In genomic region chr10:109920607-109921187, GRCm38 (mm10) we compare ENCODE assay signal across 8 mouse cellular contexts.
DNase-seq lines count a peak whose midpoint lies in the region; ATAC-seq lines count a peak whose summit lies in the region.

No protein-coding gene starts in this region.

- ATAC-seq in embryonic facial prominence, embryonic 11.5 days (replicated peaks; ENCODE audit: insufficient number of reproducible peaks, low FRiP score, low TSS enrichment, low read depth): peak; percentile 82
- ATAC-seq in limb, embryonic 12.5 days (ENCODE audit: insufficient number of reproducible peaks, insufficient read depth, low FRiP score, low TSS enrichment, low read depth): peak; percentile 79
- peak; percentile 90 for ATAC-seq in midbrain, embryonic 15.5 days (replicated peaks)

- H3K9ac ChIP-seq in embryonic facial prominence, embryonic 11.5 days (replicated peaks; ENCODE audit: low read length): no peak overlapping the region
- H3K9ac ChIP-seq in limb, embryonic 12.5 days (replicated peaks): no peak overlapping the region
- H3K9ac ChIP-seq in midbrain, embryonic 15.5 days: no peak overlapping the region

- DNase-seq in 416B (ENCODE audit: low read depth): peak; percentile 74
- peak; percentile 74 for DNase-seq in adrenal gland, postnatal 10 days
- peak; percentile 77 for DNase-seq in embryonic facial prominence, embryonic 11.5 days (ENCODE audit: low spot score)
- DNase-seq in heart, adult 8-10 months (ENCODE audit: low spot score): peak; percentile 65
- peak; percentile 60 for DNase-seq in kidney, adult 18-20 months
- DNase-seq in testis, postnatal 10 days (ENCODE audit: low spot score): peak; percentile 76

- H3K9me3 ChIP-seq in embryonic facial prominence, embryonic 11.5 days (replicated peaks; ENCODE audit: control insufficient read depth, low read length): no peaks in the 10 kb centered on the region
- no peaks in the 10 kb centered on the region for H3K9me3 ChIP-seq in limb, embryonic 12.5 days
- H3K9me3 ChIP-seq in midbrain, embryonic 15.5 days: no peaks in the 10 kb centered on the region

- WGBS in embryonic facial prominence, embryonic 11.5 days: 14% methylated on average over 6 of the region's 6 CpGs
- WGBS in limb, embryonic 12.5 days: 12% methylated on average over 6 of the region's 6 CpGs
- WGBS in midbrain, embryonic 15.5 days: 13% methylated on average over 6 of the region's 6 CpGs

- H3K4me3 ChIP-seq in embryonic facial prominence, embryonic 11.5 days (ENCODE audit: low read depth, low read length): no peak overlapping the region
- no peak overlapping the region for H3K4me3 ChIP-seq in limb, embryonic 12.5 days (replicated peaks)
- H3K4me3 ChIP-seq in midbrain, embryonic 15.5 days: no peak overlapping the region

- no peak overlapping the region for H3K27ac ChIP-seq in embryonic facial prominence, embryonic 11.5 days (replicated peaks; ENCODE audit: low read depth, low read length)
- no peak overlapping the region for H3K27ac ChIP-seq in limb, embryonic 12.5 days
- H3K27ac ChIP-seq in midbrain, embryonic 15.5 days: no peak overlapping the region

- no peaks in the 10 kb centered on the region for H3K4me1 ChIP-seq in embryonic facial prominence, embryonic 11.5 days (ENCODE audit: control insufficient read depth, insufficient read depth, low read length)
- H3K4me1 ChIP-seq in limb, embryonic 12.5 days (replicated peaks): no peaks in the 10 kb centered on the region; the same call in 1 of the 2 replicates
- peaks cover 8% of the 10 kb centered on the region for H3K4me1 ChIP-seq in midbrain, embryonic 15.5 days

- no peaks in the 10 kb centered on the region for H3K36me3 ChIP-seq in embryonic facial prominence, embryonic 11.5 days (replicated peaks; ENCODE audit: control insufficient read depth, insufficient read depth, low read depth, low read length)
- H3K36me3 ChIP-seq in limb, embryonic 12.5 days: no peaks in the 10 kb centered on the region
- H3K36me3 ChIP-seq in midbrain, embryonic 15.5 days (replicated peaks): no peaks in the 10 kb centered on the region

- H3K4me2 ChIP-seq in embryonic facial prominence, embryonic 11.5 days (ENCODE audit: low read depth, low read length): no peak overlapping the region
- 0 out of 2 replicates have a peak overlapping the region, but pooled peaks have one; percentile 21 for H3K4me2 ChIP-seq in limb, embryonic 12.5 days
- H3K4me2 ChIP-seq in midbrain, embryonic 15.5 days: peak overlapping the region; percentile 22; the same call in 1 of the 2 replicates

- no peaks in the 10 kb centered on the region for H3K27me3 ChIP-seq in embryonic facial prominence, embryonic 11.5 days (ENCODE audit: control insufficient read depth, insufficient read depth, low read length)
- H3K27me3 ChIP-seq in limb, embryonic 12.5 days: no peaks in the 10 kb centered on the region
- no peaks in the 10 kb centered on the region for H3K27me3 ChIP-seq in midbrain, embryonic 15.5 days (replicated peaks)
